Mouse (Mus musculus) megakaryocyte, embryonic 14.5 days (primary cell): Measurements from ENCODE around the gene Fau. TPM values are rescaled to one million over a fixed set of nuclear protein-coding genes. Genes with fewer than 3 reads are reported as not detected.

Experiments
- H3K27me3 ChIP-seq: replicated peaks from 2 replicates; pipeline ENCODE3; 2012; ENCODE audit warnings: inconsistent platforms
- H3K36me3 ChIP-seq: replicated peaks from 2 replicates; pipeline ENCODE3; 2012; ENCODE audit warnings: low read length, inconsistent platforms, mixed read lengths
- H3K4me1 ChIP-seq: 2 replicates; pipeline ENCODE4 v1.6.1; 2012; ENCODE audit warnings: inconsistent platforms
- H3K4me3 ChIP-seq: replicated peaks from 2 replicates; pipeline ENCODE3; 2012; ENCODE audit warnings: moderate library complexity, mild to moderate bottlenecking, inconsistent platforms
- H3K9me3 ChIP-seq: 2 replicates; pipeline ENCODE4 v1.6.1; 2012; ENCODE audit warnings: inconsistent platforms
- FLI1 ChIP-seq: IDR thresholded peaks from 2 replicates; pipeline ENCODE4 v1.6.1; 2012; ENCODE audit warnings: low read length, inconsistent platforms, mixed read lengths
- GATA1 ChIP-seq: IDR thresholded peaks from 3 replicates; pipeline ENCODE4 v1.6.1; 2012; ENCODE audit warnings: mixed read lengths, low read length, inconsistent platforms, borderline replicate concordance
- polyA plus RNA-seq: library from polyadenylated mRNA; stranded (reverse); fragments of >175 nt; gene quantifications from 2 replicates; pipeline ENCODE4 v1.2.3, GENCODE M21; 2012; ENCODE audit warnings: low replicate concordance; ENCODE audit not compliant: insufficient read depth

Gene Fau
- polyA plus RNA-seq, 1 experiment, result 5,919 TPM

GRCm38 (mm10) chr19:6045366-6046293 is 12.0 kb upstream of the Fau start:
- Histone ChIP-seq H3K4me3 (peak overlapping the region; percentile 97), H3K27me3 (no peaks in the 10 kb centered on the region), H3K36me3 (peaks cover 29% of the 10 kb centered on the region), H3K9me3 (no peaks in the 10 kb centered on the region), H3K4me1 (peaks cover 52% of the 10 kb centered on the region)
- TF ChIP-seq GATA1, result no peak
- no peak for TF ChIP-seq FLI1

- peaks cover 60% of the 10 kb centered on the region for H3K4me1 ChIP-seq
- no peaks in the 10 kb centered on the region for H3K27me3 ChIP-seq
- no peaks in the 10 kb centered on the region for H3K9me3 ChIP-seq
- peaks cover 38% of the 10 kb centered on the region for H3K36me3 ChIP-seq
- H3K4me3 ChIP-seq, result peak within 1 kb of the TSS; percentile 97
- TF ChIP-seq FLI1 (0 out of 2 replicates have a peak, but pooled peaks have one; percentile 46), GATA1 (no peak)
These were observed 11.1 kb upstream of the Fau start, which contains the start of gene Syvn1 for GRCm38 (mm10) chr19:6046294-6047153. Syvn1 (plus strand) TSS chr19:6046576.

- no peaks in the 10 kb centered on the region for H3K27me3 ChIP-seq
- H3K4me1 ChIP-seq, result peaks cover 63% of the 10 kb centered on the region
- no peak for TF ChIP-seq FLI1
- no peak for TF ChIP-seq GATA1
- H3K9me3 ChIP-seq, result no peaks in the 10 kb centered on the region
- H3K36me3 ChIP-seq, result peaks cover 46% of the 10 kb centered on the region
- peak overlapping the region; percentile 97 for H3K4me3 ChIP-seq
These were observed 10.3 kb upstream of the Fau start for GRCm38 (mm10) chr19:6047154-6047898.

- H3K4me3 ChIP-seq, result peak overlapping the region; percentile 97
- H3K36me3 ChIP-seq, result peaks cover 51% of the 10 kb centered on the region
- no peaks in the 10 kb centered on the region for H3K9me3 ChIP-seq
- no peaks in the 10 kb centered on the region for H3K27me3 ChIP-seq
- TF ChIP-seq GATA1 (no peak), FLI1 (no peak)
- peaks cover 67% of the 10 kb centered on the region for H3K4me1 ChIP-seq
These were observed 9.8 kb upstream of the Fau start for GRCm38 (mm10) chr19:6047899-6048166.

- Histone ChIP-seq H3K9me3 (no peaks in the 10 kb centered on the region), H3K4me1 (peaks cover 76% of the 10 kb centered on the region), H3K27me3 (no peaks in the 10 kb centered on the region), H3K36me3 (peaks cover 61% of the 10 kb centered on the region), H3K4me3 (peak overlapping the region; percentile 97)
- TF ChIP-seq GATA1 (no peak), FLI1 (no peak)
These were observed 8.8 kb upstream of the Fau start for GRCm38 (mm10) chr19:6048681-6049410.

GRCm38 (mm10) chr19:6052516-6052915 is 5.1 kb upstream of the Fau start:
- H3K4me1 ChIP-seq, result peaks cover 92% of the 10 kb centered on the region

GRCm38 (mm10) chr19:6054296-6054695 is 3.3 kb upstream of the Fau start:
- H3K27me3 ChIP-seq, result no peaks in the 10 kb centered on the region
- H3K4me3 ChIP-seq, result no peak overlapping the region
- peaks cover 77% of the 10 kb centered on the region for H3K36me3 ChIP-seq
- no peak for TF ChIP-seq GATA1
- H3K9me3 ChIP-seq, result no peaks in the 10 kb centered on the region
- peaks cover 83% of the 10 kb centered on the region for H3K4me1 ChIP-seq

More at GRCm38 (mm10) chr19:6052516-6052915, 5.1 kb upstream of the Fau start:
- no peak for TF ChIP-seq GATA1
- TF ChIP-seq FLI1, result no peak
- Histone ChIP-seq H3K27me3 (no peaks in the 10 kb centered on the region), H3K36me3 (peaks cover 84% of the 10 kb centered on the region), H3K4me3 (no peak overlapping the region), H3K9me3 (no peaks in the 10 kb centered on the region)

GRCm38 (mm10) chr19:6056696-6057095 is 948 bp upstream of the Fau start:
- TF ChIP-seq GATA1, result no peak
- no peak for TF ChIP-seq FLI1
- Histone ChIP-seq H3K4me1 (peaks cover 67% of the 10 kb centered on the region), H3K27me3 (no peaks in the 10 kb centered on the region), H3K9me3 (no peaks in the 10 kb centered on the region), H3K36me3 (peaks cover 54% of the 10 kb centered on the region), H3K4me3 (peak overlapping the region; percentile 100)

GRCm38 (mm10) chr19:6058513-6058912 is 869 bp downstream of the Fau start:
- H3K4me3 ChIP-seq, result peak overlapping the region; percentile 100
- TF ChIP-seq GATA1 (no peak), FLI1 (no peak)
- no peaks in the 10 kb centered on the region for H3K9me3 ChIP-seq
- peaks cover 38% of the 10 kb centered on the region for H3K36me3 ChIP-seq
- peaks cover 69% of the 10 kb centered on the region for H3K4me1 ChIP-seq
- no peaks in the 10 kb centered on the region for H3K27me3 ChIP-seq
